Mouse (Mus musculus) CH12.LX (cell line): ENCODE results near the gene Oosp1.

Experiments used
- CTCF ChIP-seq, 2 experiments: IDR thresholded peaks in 1 of 2; conservative IDR thresholded peaks in 1 of 2; 2 replicates each; pipeline ENCODE4 v1.5.1; 2011 to 2012; ENCODE audit warnings: low read depth in 2 of 2, low read length in 2 of 2, improper control_type of control experiment in 1 of 2, inconsistent platforms in 1 of 2, mild to moderate bottlenecking in 1 of 2, moderate library complexity in 1 of 2
- MXI1 ChIP-seq: IDR thresholded peaks from 2 replicates; pipeline ENCODE4 v1.6.1; 2011; ENCODE audit warnings: mild to moderate bottlenecking, low read depth, low read length, improper control_type of control experiment

- no peak for TF ChIP-seq MXI1
- TF ChIP-seq CTCF (conservative IDR thresholded peaks at IDR 0.05 in 1 of 2, IDR thresholded peaks at IDR 0.05 in 1 of 2; ENCODE audit: low read depth in 2 of 2, low read length in 2 of 2) = no peak
Observed at GRCm38 (mm10) chr19:11691454-11691853, 504 bp upstream of the Oosp1 start.
